Mouse (Mus musculus) liver, embryonic 11.5 days (tissue): Measurements from ENCODE around the gene Dexi. TPM values are rescaled to one million over a fixed set of nuclear protein-coding genes. Genes with fewer than 3 reads are reported as not detected.

ENCODE experiments used
- ATAC-seq: fragments of 200-750 bp; cut with Nextera tagmentation; replicated peaks from 2 replicates; pipeline ENCODE4 v1.8.0; 2017; ENCODE audit warnings: moderate number of reproducible peaks, mild to moderate bottlenecking, moderate TSS enrichment, moderate library complexity; ENCODE audit not compliant: low FRiP score
- DNase-seq: peaks from one replicate; pipeline ENCODE4 v3.0.0-alpha.2; 2017; ENCODE audit warnings: low spot score
- H3K27ac ChIP-seq: fragments of 300-500 bp; sonication (generic); 2 replicates; pipeline ENCODE4 v1.5.1; 2014; ENCODE audit warnings: mild to moderate bottlenecking, low read depth, low read length, control low read depth
- H3K27me3 ChIP-seq: fragments of 300-500 bp; sonication (generic); replicated peaks from 2 replicates; pipeline ENCODE4 v1.6.1; 2014; ENCODE audit warnings: low read length, mixed read lengths; ENCODE audit not compliant: control insufficient read depth, insufficient read depth
- H3K36me3 ChIP-seq: fragments of 300-500 bp; sonication (generic); 2 replicates; pipeline ENCODE4 v1.6.1; 2014; ENCODE audit warnings: mild to moderate bottlenecking, low read length, moderate library complexity, mixed read lengths; ENCODE audit not compliant: control insufficient read depth, insufficient read depth
- H3K4me1 ChIP-seq: fragments of 300-500 bp; sonication (generic); replicated peaks from 2 replicates; pipeline ENCODE4 v1.6.1; 2014; ENCODE audit warnings: low read length, mixed read lengths; ENCODE audit not compliant: control insufficient read depth, insufficient read depth
- H3K4me2 ChIP-seq: fragments of 300-500 bp; sonication (generic); 2 replicates; pipeline ENCODE4 v1.6.1; 2014; ENCODE audit warnings: mild to moderate bottlenecking, control low read depth, moderate library complexity
- H3K4me3 ChIP-seq: fragments of 300-500 bp; sonication (generic); 2 replicates; pipeline ENCODE4 v1.5.1; 2014; ENCODE audit warnings: low read depth, low read length, control low read depth
- H3K9ac ChIP-seq: fragments of 300-500 bp; sonication (generic); 2 replicates; pipeline ENCODE4 v1.6.1; 2014; ENCODE audit warnings: low read depth, low read length, control low read depth
- H3K9me3 ChIP-seq: fragments of 300-500 bp; sonication (generic); 2 replicates; pipeline ENCODE4 v1.6.1; 2016; ENCODE audit warnings: low read length, inconsistent platforms, mixed read lengths; ENCODE audit not compliant: control insufficient read depth
- WGBS: fragments of 180-500 bp; shearing (Covaris S2); extraction: QIAGEN DNeasy Blood & Tissue Kit; methylation state at CpG from one replicate; pipeline ENCODE4 v1.1.7; 2014; 5-methylcytosine and 5-hydroxymethylcytosine counted together
- polyA plus RNA-seq: library from polyadenylated mRNA; unstranded; fragments of >200 nt; fragmentation: Nextera tagmentation; extraction: Ambion mirVana; gene quantifications from 2 replicates; pipeline ENCODE4 v1.2.1, GENCODE M21; 2014

The Dexi gene
- 8.7 and 9.6 TPM in 2 replicates for polyA plus RNA-seq

DNA sequence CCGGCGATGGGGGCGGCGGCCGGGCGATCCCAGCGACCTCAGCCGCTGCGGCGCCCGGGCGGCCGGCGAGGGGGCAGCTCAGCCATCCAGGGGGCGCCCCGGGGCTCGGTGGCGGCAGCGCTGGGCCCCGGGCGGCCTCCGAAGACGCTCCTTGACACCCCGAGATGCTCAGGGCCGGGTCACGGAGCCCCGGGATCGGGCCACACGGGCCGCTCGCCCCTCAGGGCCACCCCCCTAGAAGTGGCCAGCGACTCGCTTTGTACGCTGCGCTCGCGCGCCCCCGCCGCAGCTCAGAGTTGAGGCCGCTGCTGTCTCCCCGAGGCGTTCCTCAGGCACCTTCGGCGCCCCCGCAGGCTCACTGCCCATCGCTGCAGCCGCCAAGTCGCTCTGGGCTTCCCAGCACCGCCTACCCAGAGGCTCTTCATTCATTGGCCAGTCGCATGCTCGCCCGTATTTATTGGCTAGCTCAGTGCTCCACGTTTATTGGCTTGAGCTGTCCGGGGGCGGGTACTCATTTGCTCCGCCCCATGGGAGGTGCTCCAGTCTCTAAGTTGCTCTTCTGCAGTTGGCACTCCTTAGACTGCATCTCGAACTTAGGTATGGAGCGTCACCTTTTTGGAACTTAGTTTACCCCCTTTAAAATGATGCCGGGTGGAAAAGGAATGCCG is at the start of gene Dexi:
TSS of gene Dexi (minus strand) at position 357 of the 668 bp plus-strand sequence.
- ATAC-seq (peak; percentile 94), DNase-seq (peak; percentile 84)
- WGBS: under 1% methylated on average over 55 of the region's 61 CpGs
- H3K4me2 ChIP-seq: peak within 1 kb of the TSS; percentile 97
- peaks cover 24% of the 10 kb centered on the region for H3K4me1 ChIP-seq
- no peaks in the 10 kb centered on the region for H3K36me3 ChIP-seq
- no peaks in the 10 kb centered on the region for H3K9me3 ChIP-seq
- H3K4me3 ChIP-seq: peak within 1 kb of the TSS; percentile 75
- H3K27ac ChIP-seq: peak within 1 kb of the TSS; percentile 40; the same call in 1 of the 2 replicates
- peak within 1 kb of the TSS; percentile 74 for H3K9ac ChIP-seq
- H3K27me3 ChIP-seq: no peaks in the 10 kb centered on the region

DNA sequence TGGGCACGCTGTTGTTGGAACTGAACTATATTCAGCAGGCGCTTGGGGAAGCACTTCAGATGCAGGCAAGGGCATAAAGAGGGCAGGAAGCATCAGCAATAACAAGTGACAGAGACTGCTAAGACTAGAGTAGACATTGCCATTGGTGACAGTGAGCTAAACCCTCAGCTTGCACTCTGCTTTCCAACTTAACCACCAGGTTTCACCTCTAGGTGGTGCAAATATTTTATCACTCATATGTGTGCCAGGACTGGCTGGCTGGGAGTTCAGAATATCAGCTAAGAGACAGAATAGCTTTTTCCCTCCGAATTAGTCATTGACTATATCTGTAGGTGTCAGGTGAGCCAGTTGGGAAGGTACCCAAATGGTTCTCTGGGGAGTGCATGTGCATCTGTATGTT is 43.7 kb upstream of the Dexi start:
- DNase-seq: no peak
- Histone ChIP-seq H3K4me1 (no peaks in the 10 kb centered on the region), H3K4me2 (no peak overlapping the region), H3K27ac (no peak overlapping the region), H3K27me3 (no peaks in the 10 kb centered on the region), H3K36me3 (no peaks in the 10 kb centered on the region; the same call in 1 of the 2 replicates), H3K4me3 (no peak overlapping the region), H3K9me3 (no peaks in the 10 kb centered on the region), H3K9ac (no peak overlapping the region)
- 87% methylated on average over 3 of the region's 3 CpGs for WGBS
- ATAC-seq: no peak

- H3K9me3 ChIP-seq: no peaks in the 10 kb centered on the region
- no peak overlapping the region for H3K4me3 ChIP-seq
- H3K27me3 ChIP-seq: no peaks in the 10 kb centered on the region
- H3K4me2 ChIP-seq: no peak overlapping the region
- H3K27ac ChIP-seq: no peak overlapping the region
- WGBS: 49% methylated on average over 1 of the region's 1 CpGs
- ATAC-seq: no peak
- DNase-seq: no peak
- H3K36me3 ChIP-seq: no peaks in the 10 kb centered on the region; the same call in 1 of the 2 replicates
- H3K9ac ChIP-seq: no peak overlapping the region
- H3K4me1 ChIP-seq: no peaks in the 10 kb centered on the region
Observed at GRCm38 (mm10) chr16:10585165-10585564, 42.3 kb upstream of the Dexi start.

GRCm38 (mm10) chr16:10581234-10581898 is 38.5 kb upstream of the Dexi start:
- no peak for ATAC-seq
- H3K9me3 ChIP-seq: no peaks in the 10 kb centered on the region
- H3K9ac ChIP-seq: no peak overlapping the region
- no peaks in the 10 kb centered on the region for H3K27me3 ChIP-seq
- no peak for DNase-seq
- WGBS: 72% methylated on average over 2 of the region's 2 CpGs
- no peaks in the 10 kb centered on the region for H3K4me1 ChIP-seq
- no peak overlapping the region for H3K4me2 ChIP-seq
- no peak overlapping the region for H3K4me3 ChIP-seq
- H3K36me3 ChIP-seq: peaks cover 2% of the 10 kb centered on the region; the same call in 1 of the 2 replicates
- H3K27ac ChIP-seq: no peak overlapping the region

DNA sequence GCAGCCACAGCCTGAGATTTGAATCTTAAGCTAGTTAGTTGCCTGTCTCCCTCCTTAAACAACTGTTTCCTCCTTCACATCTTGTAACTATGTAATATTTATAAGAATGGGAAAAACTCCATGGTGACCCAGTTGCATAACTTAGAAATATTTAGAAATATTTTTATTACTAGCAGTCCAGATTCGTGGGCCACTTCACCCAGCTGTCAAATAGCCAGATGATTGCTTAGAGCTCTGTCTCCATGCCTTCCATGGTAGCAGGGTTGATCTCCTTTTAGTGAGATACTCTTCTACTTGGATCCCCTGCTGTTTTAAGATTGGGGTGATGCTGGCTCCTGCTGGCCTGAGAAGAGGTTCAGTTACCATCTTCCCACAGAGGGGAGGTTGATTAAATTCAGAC is 35.5 kb upstream of the Dexi start:
- peaks cover 7% of the 10 kb centered on the region; the same call in 1 of the 2 replicates for H3K36me3 ChIP-seq
- H3K9me3 ChIP-seq: no peaks in the 10 kb centered on the region
- no peaks in the 10 kb centered on the region for H3K27me3 ChIP-seq
- ATAC-seq (no peak), DNase-seq (no peak)
- 78% methylated on average over 1 of the region's 1 CpGs for WGBS
- H3K4me3 ChIP-seq: no peak overlapping the region
- H3K4me1 ChIP-seq: peaks cover 2% of the 10 kb centered on the region; the same call in 1 of the 2 replicates
- no peak overlapping the region for H3K9ac ChIP-seq
- no peak overlapping the region for H3K27ac ChIP-seq
- no peak overlapping the region for H3K4me2 ChIP-seq

DNA sequence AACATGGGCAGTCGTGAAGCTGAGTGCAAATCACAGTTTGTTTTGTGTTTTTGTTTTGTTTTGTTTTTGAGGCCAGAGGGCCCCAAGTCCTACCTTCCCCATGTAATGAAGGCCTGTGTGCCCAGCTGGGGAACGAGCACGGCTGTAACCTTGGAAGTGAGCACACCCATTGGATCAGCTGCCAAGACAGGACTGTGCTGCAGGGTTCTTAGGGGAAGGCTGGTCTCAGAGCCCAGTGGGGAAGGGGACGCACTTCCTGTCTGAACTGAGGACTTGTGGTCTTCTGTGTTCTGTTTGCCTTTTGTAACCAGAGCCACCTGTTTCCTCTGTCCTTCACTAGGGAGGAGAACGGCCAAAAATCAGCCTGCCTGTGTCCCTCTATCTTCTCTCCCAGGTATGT is 34.7 kb upstream of the Dexi start:
- DNase-seq (no peak), ATAC-seq (no peak)
- no peak overlapping the region for H3K4me2 ChIP-seq
- H3K27me3 ChIP-seq: no peaks in the 10 kb centered on the region
- no peak overlapping the region for H3K4me3 ChIP-seq
- no peak overlapping the region for H3K27ac ChIP-seq
- no peak overlapping the region for H3K9ac ChIP-seq
- 69% methylated on average over 5 of the region's 5 CpGs for WGBS
- H3K4me1 ChIP-seq: peaks cover 2% of the 10 kb centered on the region; the same call in 1 of the 2 replicates
- H3K9me3 ChIP-seq: no peaks in the 10 kb centered on the region
- peaks cover 7% of the 10 kb centered on the region; the same call in 1 of the 2 replicates for H3K36me3 ChIP-seq

- WGBS: 79% methylated on average over 4 of the region's 4 CpGs
- Histone ChIP-seq H3K4me3 (no peak overlapping the region), H3K36me3 (peaks cover 7% of the 10 kb centered on the region; the same call in 1 of the 2 replicates), H3K9me3 (no peaks in the 10 kb centered on the region), H3K4me2 (no peak overlapping the region), H3K27ac (no peak overlapping the region), H3K9ac (no peak overlapping the region), H3K27me3 (no peaks in the 10 kb centered on the region), H3K4me1 (peaks cover 2% of the 10 kb centered on the region; the same call in 1 of the 2 replicates)
- DNase-seq (no peak), ATAC-seq (no peak)
Observed at GRCm38 (mm10) chr16:10575915-10576314, 33.1 kb upstream of the Dexi start.

- Histone ChIP-seq H3K4me1 (peaks cover 2% of the 10 kb centered on the region; the same call in 1 of the 2 replicates), H3K27ac (no peak overlapping the region), H3K9ac (no peak overlapping the region), H3K4me3 (no peak overlapping the region), H3K9me3 (no peaks in the 10 kb centered on the region), H3K27me3 (no peaks in the 10 kb centered on the region), H3K4me2 (no peak overlapping the region), H3K36me3 (peaks cover 7% of the 10 kb centered on the region; the same call in 1 of the 2 replicates)
- no peak for ATAC-seq
- WGBS: 72% methylated on average over 2 of the region's 2 CpGs
- no peak for DNase-seq
Observed at GRCm38 (mm10) chr16:10574936-10575335, 32.1 kb upstream of the Dexi start.
